8 mouse cellular contexts compared by ENCODE assay signal in genomic region chr4:155143871-155144502, GRCm38 (mm10). TPM values are rescaled to one million over a fixed set of nuclear protein-coding genes. Genes with fewer than 3 reads are reported as not detected.
DNase-seq lines count a peak whose midpoint lies in the region; ATAC-seq and TF ChIP-seq lines count a peak whose summit lies in the region.

No protein-coding gene starts in this region.

- H3K9ac ChIP-seq in hindbrain, embryonic 16.5 days (ENCODE audit: low read depth, low read length): no peak overlapping the region; the same call in 1 of the 2 replicates
- peak overlapping the region; percentile 45 for H3K9ac ChIP-seq in midbrain, embryonic 11.5 days (ENCODE audit: low read length)
- H3K9ac ChIP-seq in stomach, embryonic 15.5 days: peak overlapping the region; percentile 29; the same call in 1 of the 2 replicates

- H3K9me3 ChIP-seq in E14TG2a.4 (ENCODE audit: low read length): peaks cover 11% of the 10 kb centered on the region
- no peaks in the 10 kb centered on the region for H3K9me3 ChIP-seq in hindbrain, embryonic 16.5 days (ENCODE audit: control insufficient read depth, low read length)
- no peaks in the 10 kb centered on the region for H3K9me3 ChIP-seq in midbrain, embryonic 11.5 days (ENCODE audit: control insufficient read depth, low read length)
- no peaks in the 10 kb centered on the region for H3K9me3 ChIP-seq in stomach, embryonic 15.5 days

- H3K4me1 ChIP-seq in E14TG2a.4 (replicated peaks; ENCODE audit: low read depth, low read length): peaks cover 16% of the 10 kb centered on the region
- H3K4me1 ChIP-seq in hindbrain, embryonic 16.5 days (ENCODE audit: control insufficient read depth, insufficient read depth, low read depth, low read length): peaks cover 18% of the 10 kb centered on the region
- H3K4me1 ChIP-seq in midbrain, embryonic 11.5 days (ENCODE audit: control insufficient read depth, insufficient read depth, low read length): peaks cover 17% of the 10 kb centered on the region
- peaks cover 48% of the 10 kb centered on the region for H3K4me1 ChIP-seq in stomach, embryonic 15.5 days

- TF ChIP-seq CTCF in E14TG2a.4 (conservative IDR thresholded peaks at IDR 0.05; ENCODE audit: low read length): no peak

- H3K4me2 ChIP-seq in hindbrain, embryonic 16.5 days (ENCODE audit: low read length): 0 out of 2 replicates have a peak overlapping the region, but pooled peaks have one; percentile 1
- no peak overlapping the region for H3K4me2 ChIP-seq in midbrain, embryonic 11.5 days
- 0 out of 2 replicates have a peak overlapping the region, but pooled peaks have one; percentile 8 for H3K4me2 ChIP-seq in stomach, embryonic 15.5 days

- H3K4me3 ChIP-seq in E14TG2a.4 (replicated peaks; ENCODE audit: low read length): 0 out of 2 replicates have a peak overlapping the region, but pooled peaks have one; percentile 20
- H3K4me3 ChIP-seq in hindbrain, embryonic 16.5 days (ENCODE audit: low read length): no peak overlapping the region
- no peak overlapping the region for H3K4me3 ChIP-seq in midbrain, embryonic 11.5 days (ENCODE audit: low read depth, low read length)
- H3K4me3 ChIP-seq in stomach, embryonic 15.5 days (replicated peaks): no peak overlapping the region

- DNase-seq in embryo, embryonic 10 days (ENCODE audit: low spot score): peak; percentile 82
- peak; percentile 91 for DNase-seq in gastrocnemius, postnatal 25 days
- DNase-seq in left cerebral cortex, postnatal 36 days (ENCODE audit: low spot score in 2 of 2): peak; percentile 65 to 67
- peak; percentile 94 for DNase-seq in midbrain, embryonic 11.5 days (ENCODE audit: low spot score, missing footprints)
- no peak for DNase-seq in spleen, postnatal 4 days (ENCODE audit: low spot score in 2 of 2)

- ATAC-seq in hindbrain, embryonic 16.5 days: peak; percentile 82
- peak; percentile 87 for ATAC-seq in midbrain, embryonic 11.5 days (ENCODE audit: low FRiP score)
- ATAC-seq in stomach, embryonic 15.5 days (ENCODE audit: insufficient read depth, low FRiP score, low read depth): peak; percentile 22; the same call in 1 of the 2 replicates

- H3K27me3 ChIP-seq in E14TG2a.4 (ENCODE audit: insufficient read depth, low read length): peaks cover 4% of the 10 kb centered on the region
- H3K27me3 ChIP-seq in hindbrain, embryonic 16.5 days (replicated peaks; ENCODE audit: control insufficient read depth, insufficient read depth, low read length): no peaks in the 10 kb centered on the region
- H3K27me3 ChIP-seq in midbrain, embryonic 11.5 days (ENCODE audit: control insufficient read depth, insufficient read depth, low read length): no peaks in the 10 kb centered on the region
- H3K27me3 ChIP-seq in stomach, embryonic 15.5 days (replicated peaks): no peaks in the 10 kb centered on the region

- 13% methylated on average over 12 of the region's 12 CpGs for WGBS in hindbrain, embryonic 16.5 days
- 38% methylated on average over 12 of the region's 12 CpGs for WGBS in midbrain, embryonic 11.5 days
- 30% methylated on average over 12 of the region's 12 CpGs for WGBS in stomach, embryonic 15.5 days

- no peaks in the 10 kb centered on the region for H3K36me3 ChIP-seq in E14TG2a.4 (ENCODE audit: insufficient read depth, low read length)
- no peaks in the 10 kb centered on the region for H3K36me3 ChIP-seq in hindbrain, embryonic 16.5 days (ENCODE audit: control insufficient read depth, insufficient read depth, low read length)
- no peaks in the 10 kb centered on the region for H3K36me3 ChIP-seq in midbrain, embryonic 11.5 days (ENCODE audit: control insufficient read depth, insufficient read depth, low read length)
- H3K36me3 ChIP-seq in stomach, embryonic 15.5 days: no peaks in the 10 kb centered on the region

- intact Hi-C loops in left cerebral cortex, postnatal 36 days (cut with DNase I): no loop called here

- H3K27ac ChIP-seq in hindbrain, embryonic 16.5 days (ENCODE audit: low read depth, low read length): peak overlapping the region; percentile 10
- peak overlapping the region; percentile 80 for H3K27ac ChIP-seq in midbrain, embryonic 11.5 days (ENCODE audit: low read depth, low read length)
- H3K27ac ChIP-seq in stomach, embryonic 15.5 days: peak overlapping the region; percentile 95

RNA-seq across cellular contexts. Expression of gene Morn1, which starts 57.6 kb away (rescaled TPM):
- 1 to 10 TPM; 2.2 to 2.4 TPM for total RNA-seq in gastrocnemius, postnatal 25 days (2021)
- 7.5 and 9.5 TPM in 2 replicates for polyA plus RNA-seq in hindbrain, embryonic 16.5 days (2015; fragmentation: Nextera tagmentation; extraction: Ambion mirVana)
- 10 to 100 TPM in 1 of 2 experiments, 1 to 10 TPM in 1; 8.4 to 11.6 TPM for total RNA-seq in left cerebral cortex, postnatal 36 days (2021)
- polyA plus RNA-seq in midbrain, embryonic 11.5 days (2014; fragmentation: Nextera tagmentation; extraction: Ambion mirVana): 4.1 and 5.1 TPM in 2 replicates
- 5.1 and 5.3 TPM in 2 replicates for polyA plus RNA-seq in stomach, embryonic 15.5 days (2015; fragmentation: Nextera tagmentation; extraction: Ambion mirVana)

RNA-seq across cellular contexts. Expression of gene Rer1, which starts 57.8 kb away (rescaled TPM):
- 10 to 100 TPM; 44.8 to 51.3 TPM for total RNA-seq in gastrocnemius, postnatal 25 days (2021)
- 125 and 131 TPM in 2 replicates for polyA plus RNA-seq in hindbrain, embryonic 16.5 days (2015; fragmentation: Nextera tagmentation; extraction: Ambion mirVana)
- 10 to 100 TPM; 65.6 to 67.3 TPM for total RNA-seq in left cerebral cortex, postnatal 36 days (2021)
- 152 and 162 TPM in 2 replicates for polyA plus RNA-seq in midbrain, embryonic 11.5 days (2014; fragmentation: Nextera tagmentation; extraction: Ambion mirVana)
- polyA plus RNA-seq in stomach, embryonic 15.5 days (2015; fragmentation: Nextera tagmentation; extraction: Ambion mirVana): 175 and 179 TPM in 2 replicates

Comparison
In these comparisons a context has a peak if more than half of its experiments do, and no peak if none do; other contexts are left out.
1. DNase-seq: peak in embryo, embryonic 10 days (single experiment), gastrocnemius, postnatal 25 days (single experiment), left cerebral cortex, postnatal 36 days (2 of 2) and midbrain, embryonic 11.5 days (single experiment); none in spleen, postnatal 4 days (0 of 2).
2. ATAC-seq: peak in every context shown above with its lines; median percentile 87 in midbrain, embryonic 11.5 days; 82 in hindbrain, embryonic 16.5 days; 22 in stomach, embryonic 15.5 days.
3. H3K27ac ChIP-seq: peak in every context shown above with its lines; median percentile 95 in stomach, embryonic 15.5 days; 80 in midbrain, embryonic 11.5 days; 10 in hindbrain, embryonic 16.5 days.